Mouse (Mus musculus) kidney, embryonic 14.5 days (tissue): ENCODE measurements around the gene Cpne5. TPM values are rescaled to one million over a fixed set of nuclear protein-coding genes. Genes with fewer than 3 reads are reported as not detected.
"Not testable (repeated sequence)": the region's sequence is repeated elsewhere in the genome, so short reads cannot be mapped to it uniquely, and the experiment has no call there.

Experiments used
- ATAC-seq: fragments of 200-750 bp; cut with Nextera tagmentation; 2 replicates; pipeline ENCODE4 v1.8.0; 2017; ENCODE audit warnings: moderate number of reproducible peaks, mild to moderate bottlenecking, moderate TSS enrichment, moderate library complexity; ENCODE audit not compliant: low FRiP score, low TSS enrichment
- H3K27ac ChIP-seq: fragments of 300-500 bp; sonication (generic); 2 replicates; pipeline ENCODE4 v1.5.1; 2014; ENCODE audit warnings: low read depth, mild to moderate bottlenecking, low read length, moderate library complexity, mixed read lengths
- H3K27me3 ChIP-seq: fragments of 300-500 bp; sonication (generic); 2 replicates; pipeline ENCODE4 v1.6.1; 2014; ENCODE audit warnings: mild to moderate bottlenecking, low read length; ENCODE audit not compliant: control insufficient read depth, insufficient read depth
- H3K36me3 ChIP-seq: fragments of 300-500 bp; sonication (generic); 2 replicates; pipeline ENCODE4 v1.6.1; 2014; ENCODE audit warnings: low read length, mixed read lengths; ENCODE audit not compliant: control insufficient read depth, insufficient read depth
- H3K4me1 ChIP-seq: fragments of 300-500 bp; sonication (generic); 2 replicates; pipeline ENCODE4 v1.6.1; 2014; ENCODE audit warnings: low read length, mixed read lengths; ENCODE audit not compliant: control insufficient read depth, insufficient read depth
- H3K4me2 ChIP-seq: fragments of 300-500 bp; sonication (generic); replicated peaks from 2 replicates; pipeline ENCODE4 v1.6.1; 2014; ENCODE audit warnings: low read depth, mild to moderate bottlenecking, low read length
- H3K4me3 ChIP-seq: fragments of 300-500 bp; sonication (generic); 2 replicates; pipeline ENCODE4 v1.5.1; 2014; ENCODE audit warnings: mild to moderate bottlenecking, low read length
- H3K9ac ChIP-seq: fragments of 300-500 bp; sonication (generic); 2 replicates; pipeline ENCODE4 v1.6.1; 2014; ENCODE audit warnings: low read depth, mild to moderate bottlenecking, low read length, moderate library complexity
- H3K9me3 ChIP-seq: fragments of 300-500 bp; sonication (generic); 2 replicates; pipeline ENCODE4 v1.6.1; 2016; ENCODE audit warnings: low read length; ENCODE audit not compliant: control insufficient read depth
- WGBS: fragments of 180-500 bp; shearing (Covaris S2); extraction: QIAGEN DNeasy Blood & Tissue Kit; methylation state at CpG from one replicate; pipeline ENCODE4 v1.1.7; 2014; 5-methylcytosine and 5-hydroxymethylcytosine counted together
- polyA plus RNA-seq: library from polyadenylated mRNA; unstranded; fragments of >200 nt; fragmentation: Nextera tagmentation; extraction: Ambion mirVana; gene quantifications from 2 replicates; pipeline ENCODE4 v1.2.1, GENCODE M21; 2014

The Cpne5 gene
- polyA plus RNA-seq, 1 experiment from 2014 or later, result 12.3 TPM

GRCm38 (mm10) chr17:29260501-29260900 is 22.5 kb upstream of the Cpne5 start:
- H3K27ac ChIP-seq, result no peak overlapping the region
- peaks cover 39% of the 10 kb centered on the region for H3K4me1 ChIP-seq
- H3K9me3 ChIP-seq, result no peaks in the 10 kb centered on the region
- H3K4me3 ChIP-seq, result no peak overlapping the region
- H3K27me3 ChIP-seq, result no peaks in the 10 kb centered on the region
- no peak overlapping the region; the same call in 1 of the 2 replicates for H3K9ac ChIP-seq
- H3K4me2 ChIP-seq, result no peak overlapping the region
- H3K36me3 ChIP-seq, result peaks cover 47% of the 10 kb centered on the region
- 90% methylated on average over 15 of the region's 15 CpGs for whole genome bisulfite sequencing
- ATAC-seq, result no peak

GRCm38 (mm10) chr17:29259489-29259888 is 21.5 kb upstream of the Cpne5 start:
- H3K4me1 ChIP-seq, result peaks cover 34% of the 10 kb centered on the region
- peak; percentile 38; the same call in 1 of the 2 replicates for ATAC-seq

GRCm38 (mm10) chr17:29258921-29259320 is 21.0 kb upstream of the Cpne5 start:
- Histone ChIP-seq H3K27me3 (no peaks in the 10 kb centered on the region), H3K36me3 (peaks cover 53% of the 10 kb centered on the region), H3K4me2 (no peak overlapping the region), H3K9me3 (no peaks in the 10 kb centered on the region), H3K4me1 (peaks cover 33% of the 10 kb centered on the region), H3K27ac (no peak overlapping the region), H3K9ac (no peak overlapping the region), H3K4me3 (no peak overlapping the region)
- ATAC-seq, result no peak
- WGBS, result 95% methylated on average over 2 of the region's 2 CpGs

More at GRCm38 (mm10) chr17:29259489-29259888, 21.5 kb upstream of the Cpne5 start:
- no peak overlapping the region for H3K27ac ChIP-seq
- H3K27me3 ChIP-seq, result no peaks in the 10 kb centered on the region
- H3K4me2 ChIP-seq, result no peak overlapping the region
- 3% methylated on average over 3 of the region's 3 CpGs for WGBS
- no peak overlapping the region for H3K9ac ChIP-seq
- H3K36me3 ChIP-seq, result peaks cover 47% of the 10 kb centered on the region
- H3K4me3 ChIP-seq, result no peak overlapping the region
- H3K9me3 ChIP-seq, result no peaks in the 10 kb centered on the region

- H3K4me2 ChIP-seq, result no peak overlapping the region
- H3K36me3 ChIP-seq, result peaks cover 56% of the 10 kb centered on the region
- no peaks in the 10 kb centered on the region for H3K9me3 ChIP-seq
- no peaks in the 10 kb centered on the region for H3K27me3 ChIP-seq
- H3K4me1 ChIP-seq, result peaks cover 34% of the 10 kb centered on the region
- no peak overlapping the region for H3K4me3 ChIP-seq
- H3K9ac ChIP-seq, result no peak overlapping the region
- no peak overlapping the region for H3K27ac ChIP-seq
- 87% methylated on average over 10 of the region's 10 CpGs for WGBS
- ATAC-seq, result no peak
Observed at GRCm38 (mm10) chr17:29258025-29258558, 20.1 kb upstream of the Cpne5 start.

- no peak overlapping the region for H3K27ac ChIP-seq
- peaks cover 66% of the 10 kb centered on the region for H3K36me3 ChIP-seq
- no peak overlapping the region for H3K9ac ChIP-seq
- H3K4me1 ChIP-seq, result peaks cover 29% of the 10 kb centered on the region; the same call in 1 of the 2 replicates
- H3K4me2 ChIP-seq, result no peak overlapping the region
- no peaks in the 10 kb centered on the region for H3K9me3 ChIP-seq
- H3K4me3 ChIP-seq, result no peak overlapping the region
- no peak for ATAC-seq
- WGBS, result 82% methylated on average over 10 of the region's 10 CpGs
- H3K27me3 ChIP-seq, result no peaks in the 10 kb centered on the region
Observed at GRCm38 (mm10) chr17:29257001-29257511, 19.1 kb upstream of the Cpne5 start.

GRCm38 (mm10) chr17:29256507-29256906 is 18.5 kb upstream of the Cpne5 start:
- no peak overlapping the region for H3K4me3 ChIP-seq
- WGBS, result 65% methylated on average over 6 of the region's 6 CpGs
- peaks cover 27% of the 10 kb centered on the region; the same call in 1 of the 2 replicates for H3K4me1 ChIP-seq
- no peaks in the 10 kb centered on the region for H3K9me3 ChIP-seq
- H3K9ac ChIP-seq, result no peak overlapping the region
- no peak for ATAC-seq
- no peaks in the 10 kb centered on the region for H3K27me3 ChIP-seq
- H3K27ac ChIP-seq, result no peak overlapping the region
- no peak overlapping the region for H3K4me2 ChIP-seq
- H3K36me3 ChIP-seq, result peaks cover 66% of the 10 kb centered on the region

GRCm38 (mm10) chr17:29254784-29255183 is 16.8 kb upstream of the Cpne5 start:
- peaks cover 18% of the 10 kb centered on the region; the same call in 1 of the 2 replicates for H3K4me1 ChIP-seq
- H3K9me3 ChIP-seq, H3K27me3 ChIP-seq, H3K4me3 ChIP-seq, ATAC-seq, H3K27ac ChIP-seq, H3K4me2 ChIP-seq, H3K9ac ChIP-seq: not testable (repeated sequence)
- WGBS, result 58% methylated on average over 6 of the region's 6 CpGs
- H3K36me3 ChIP-seq, result peaks cover 69% of the 10 kb centered on the region

GRCm38 (mm10) chr17:29253684-29254083 is 15.7 kb upstream of the Cpne5 start:
- Histone ChIP-seq H3K4me1 (peaks cover 18% of the 10 kb centered on the region; the same call in 1 of the 2 replicates), H3K27ac (no peak overlapping the region), H3K9me3 (no peaks in the 10 kb centered on the region), H3K27me3 (no peaks in the 10 kb centered on the region), H3K9ac (peak overlapping the region; percentile 7; the same call in 1 of the 2 replicates), H3K36me3 (peaks cover 73% of the 10 kb centered on the region), H3K4me3 (no peak overlapping the region), H3K4me2 (no peak overlapping the region)
- WGBS, result 40% methylated on average over 9 of the region's 9 CpGs
- ATAC-seq, result no peak

GRCm38 (mm10) chr17:29253236-29253635 is 15.3 kb upstream of the Cpne5 start:
- no peaks in the 10 kb centered on the region for H3K27me3 ChIP-seq
- H3K27ac ChIP-seq, result no peak overlapping the region
- no peak for ATAC-seq
- 85% methylated on average over 2 of the region's 2 CpGs for WGBS
- no peaks in the 10 kb centered on the region for H3K9me3 ChIP-seq
- no peak overlapping the region for H3K4me2 ChIP-seq
- H3K36me3 ChIP-seq, result peaks cover 69% of the 10 kb centered on the region
- H3K4me3 ChIP-seq, result no peak overlapping the region
- peaks cover 18% of the 10 kb centered on the region; the same call in 1 of the 2 replicates for H3K4me1 ChIP-seq
- H3K9ac ChIP-seq, result no peak overlapping the region
